Mouse (Mus musculus): ENCODE measurements at regions not wholly inside any gene's neighbourhood (a gene's known extent, or its start where the extent isn't known, plus 50 kb on each side); places are given as distances from the start of the nearest gene placed in this dataset.

- DNase-seq (ENCODE audit: low read depth, low spot score): no peak
These were observed 597.9 kb upstream of the Zwint start for GRCm38 (mm10) chr10:72056725-72057124.

GRCm38 (mm10) chr10:72071185-72071718 lies 583.4 kb upstream of the Zwint start:
- DNase-seq (ENCODE audit: low read depth, low spot score): no peak

GRCm38 (mm10) chr10:72078363-72078762 lies 576.3 kb upstream of the Zwint start:
- no peak for DNase-seq (ENCODE audit: low read depth, low spot score)

- DNase-seq (ENCODE audit: low read depth, low spot score): no peak
These were observed 557.7 kb upstream of the Zwint start for GRCm38 (mm10) chr10:72096951-72097350.

- DNase-seq (ENCODE audit: low read depth, low spot score): peak; percentile 56
These were observed 555.4 kb upstream of the Zwint start for GRCm38 (mm10) chr10:72099156-72099812.

- no peak for DNase-seq (ENCODE audit: low read depth, low spot score)
These were observed 535.2 kb upstream of the Zwint start for GRCm38 (mm10) chr10:72119447-72119846.

GRCm38 (mm10) chr10:72132407-72132806 lies 522.2 kb upstream of the Zwint start:
- no peak for DNase-seq (ENCODE audit: low read depth, low spot score)
